Mouse (Mus musculus): ENCODE data around the gene Prickle2.

DNA sequence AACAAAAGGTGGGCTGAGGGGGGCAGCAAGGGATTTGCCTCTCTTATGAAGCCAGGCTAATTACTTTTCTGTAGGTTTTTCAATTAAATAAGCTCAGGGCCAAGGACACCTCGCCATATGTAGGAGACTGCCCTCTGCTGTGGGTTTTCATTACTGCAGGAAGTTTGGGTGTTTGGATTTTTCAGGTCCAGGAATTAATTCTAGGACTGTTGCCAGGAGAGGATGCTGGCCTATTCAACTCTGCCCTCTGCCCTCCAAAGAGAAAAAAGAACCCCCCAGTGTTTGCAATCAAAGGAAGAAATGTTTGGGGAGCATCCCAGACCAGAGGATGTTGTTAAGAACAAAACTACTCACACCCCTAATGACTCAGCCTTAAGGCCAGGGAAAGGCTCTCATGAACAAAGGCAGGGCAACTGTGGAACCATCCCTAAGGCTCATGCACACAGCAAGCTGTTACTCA is 40.4 kb downstream of the Prickle2 start:
- no peak for TF ChIP-seq GATA1 (IDR thresholded peaks at IDR 0.05; ENCODE audit: borderline replicate concordance, low read length)
- no peak for TF ChIP-seq FLI1 (IDR thresholded peaks at IDR 0.05; ENCODE audit: low read length)
